Mouse (Mus musculus) olfactory bulb, adult 2 months (tissue): ENCODE measurements around the gene Ulk3. TPM values are rescaled to one million over a fixed set of nuclear protein-coding genes. Genes with fewer than 3 reads are reported as not detected.

ENCODE experiments used
- H3K27ac ChIP-seq: fragments of 200-500 bp; 2 replicates; pipeline ENCODE4 v1.5.1; 2012; ENCODE audit warnings: low read depth, low read length; ENCODE audit not compliant: insufficient read depth
- H3K4me1 ChIP-seq: fragments of 200-500 bp; 2 replicates; pipeline ENCODE4 v1.6.1; 2012; ENCODE audit warnings: low read length; ENCODE audit not compliant: control insufficient read depth, insufficient read depth
- H3K4me3 ChIP-seq: fragments of 200-500 bp; 2 replicates; pipeline ENCODE4 v1.5.1; 2012; ENCODE audit warnings: mild to moderate bottlenecking, low read depth, low read length, moderate library complexity; ENCODE audit not compliant: insufficient read depth
- CTCF ChIP-seq: fragments of 200-500 bp; IDR thresholded peaks from 2 replicates; pipeline ENCODE4 v1.5.1; 2012; ENCODE audit warnings: low read depth, mild to moderate bottlenecking, low read length, moderate library complexity; ENCODE audit not compliant: insufficient read depth
- POLR2A ChIP-seq: fragments of 200-500 bp; IDR thresholded peaks from 2 replicates; pipeline ENCODE4 v1.6.1; 2012; ENCODE audit warnings: mild to moderate bottlenecking, low read depth, low read length, moderate library complexity; ENCODE audit not compliant: insufficient read depth
- WGBS: fragments of 180-500 bp; shearing (Covaris S2); methylation state at CpG from one replicate; pipeline ENCODE4 v1.1.7; 2018; 5-methylcytosine and 5-hydroxymethylcytosine counted together
- polyA plus RNA-seq: library from polyadenylated mRNA; stranded (reverse); fragments of >200 nt; gene quantifications from 2 replicates; pipeline ENCODE4 v1.2.4, GENCODE M21; 2012; ENCODE audit warnings: low replicate concordance; ENCODE audit not compliant: missing spikeins, insufficient read depth, insufficient read length

Ulk3 gene
- polyA plus RNA-seq, 1 experiment = not detected

- TF ChIP-seq POLR2A (no peak), CTCF (no peak)
- H3K4me1 ChIP-seq = peaks cover 7% of the 10 kb centered on the region
- WGBS = 36% methylated on average over 5 of the region's 5 CpGs
- no peak overlapping the region for H3K4me3 ChIP-seq
- H3K27ac ChIP-seq = no peak overlapping the region
Observed at GRCm38 (mm10) chr9:57590726-57591125, 1.5 kb downstream of the Ulk3 start.

DNA sequence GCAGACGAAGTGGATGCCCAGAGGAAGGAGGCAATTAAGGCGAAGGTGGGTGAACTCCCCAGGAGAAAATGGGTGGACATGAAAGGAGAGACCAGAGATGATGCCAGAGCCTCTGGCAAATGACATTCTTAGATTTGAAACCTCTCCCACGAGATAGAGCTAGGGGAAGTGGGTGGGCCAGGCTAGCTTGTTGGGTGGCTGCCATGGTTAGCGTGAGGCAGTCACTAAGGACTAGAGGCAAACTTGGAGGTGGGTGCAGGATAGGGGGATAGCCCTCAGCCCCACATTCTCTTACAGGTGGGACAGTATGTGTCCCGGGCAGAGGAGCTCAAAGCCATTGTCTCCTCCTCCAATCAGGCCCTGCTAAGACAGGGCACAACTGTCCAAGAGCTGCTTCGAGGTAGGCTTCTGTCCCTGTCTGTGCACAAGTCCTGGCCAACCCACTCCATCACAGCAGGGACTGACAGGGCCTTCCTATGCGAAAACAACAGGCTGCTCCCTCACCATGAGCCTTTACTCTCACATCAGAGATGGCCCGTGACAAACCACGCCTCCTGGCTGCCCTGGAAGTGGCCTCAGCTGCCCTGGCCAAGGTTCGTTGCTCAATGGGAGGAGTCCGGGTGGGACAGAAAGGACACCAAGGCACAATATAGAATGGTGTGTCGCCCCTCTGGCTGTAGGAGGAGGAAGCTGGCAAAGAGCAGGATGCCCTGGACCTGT, 4.4 kb downstream of the Ulk3 start:
- 74% methylated on average over 12 of the region's 12 CpGs for WGBS
- peaks cover 14% of the 10 kb centered on the region for H3K4me1 ChIP-seq
- TF ChIP-seq CTCF = no peak
- TF ChIP-seq POLR2A = no peak
- no peak overlapping the region for H3K4me3 ChIP-seq
- H3K27ac ChIP-seq = no peak overlapping the region

- Histone ChIP-seq H3K27ac (no peak overlapping the region), H3K4me1 (peaks cover 16% of the 10 kb centered on the region), H3K4me3 (no peak overlapping the region)
- 85% methylated on average over 9 of the region's 9 CpGs for WGBS
- TF ChIP-seq CTCF (no peak), POLR2A (no peak)
Observed at GRCm38 (mm10) chr9:57594174-57594509, 4.9 kb downstream of the Ulk3 start.

DNA sequence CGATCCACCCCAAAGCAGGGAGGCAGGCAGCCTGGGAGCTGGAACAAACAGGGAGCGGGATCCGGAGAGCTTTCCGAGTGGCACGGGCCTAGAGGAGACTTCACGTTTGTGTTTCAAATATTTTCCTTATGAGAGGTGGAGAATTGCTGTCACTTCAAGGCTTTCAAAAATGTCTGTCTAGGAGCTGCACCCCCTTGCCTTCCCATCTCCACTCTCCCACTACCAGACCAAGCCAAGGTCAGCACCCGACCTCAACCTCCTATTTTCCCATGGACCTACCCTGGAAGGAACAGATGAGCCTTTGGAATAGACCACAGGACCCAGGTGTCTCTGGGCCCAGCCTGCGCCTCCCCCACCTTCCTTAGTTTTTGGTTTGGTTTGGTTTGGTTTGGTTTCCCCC, 8.0 kb downstream of the Ulk3 start:
- Histone ChIP-seq H3K4me3 (no peak overlapping the region), H3K27ac (no peak overlapping the region), H3K4me1 (peaks cover 20% of the 10 kb centered on the region)
- WGBS = 91% methylated on average over 8 of the region's 8 CpGs
- TF ChIP-seq CTCF = no peak
- TF ChIP-seq POLR2A = no peak

GRCm38 (mm10) chr9:57597929-57598382, 8.7 kb downstream of the Ulk3 start:
- peaks cover 22% of the 10 kb centered on the region for H3K4me1 ChIP-seq
- WGBS = 56% methylated on average over 4 of the region's 4 CpGs
- H3K4me3 ChIP-seq = no peak overlapping the region
- TF ChIP-seq CTCF (no peak), POLR2A (no peak)
- H3K27ac ChIP-seq = no peak overlapping the region

DNA sequence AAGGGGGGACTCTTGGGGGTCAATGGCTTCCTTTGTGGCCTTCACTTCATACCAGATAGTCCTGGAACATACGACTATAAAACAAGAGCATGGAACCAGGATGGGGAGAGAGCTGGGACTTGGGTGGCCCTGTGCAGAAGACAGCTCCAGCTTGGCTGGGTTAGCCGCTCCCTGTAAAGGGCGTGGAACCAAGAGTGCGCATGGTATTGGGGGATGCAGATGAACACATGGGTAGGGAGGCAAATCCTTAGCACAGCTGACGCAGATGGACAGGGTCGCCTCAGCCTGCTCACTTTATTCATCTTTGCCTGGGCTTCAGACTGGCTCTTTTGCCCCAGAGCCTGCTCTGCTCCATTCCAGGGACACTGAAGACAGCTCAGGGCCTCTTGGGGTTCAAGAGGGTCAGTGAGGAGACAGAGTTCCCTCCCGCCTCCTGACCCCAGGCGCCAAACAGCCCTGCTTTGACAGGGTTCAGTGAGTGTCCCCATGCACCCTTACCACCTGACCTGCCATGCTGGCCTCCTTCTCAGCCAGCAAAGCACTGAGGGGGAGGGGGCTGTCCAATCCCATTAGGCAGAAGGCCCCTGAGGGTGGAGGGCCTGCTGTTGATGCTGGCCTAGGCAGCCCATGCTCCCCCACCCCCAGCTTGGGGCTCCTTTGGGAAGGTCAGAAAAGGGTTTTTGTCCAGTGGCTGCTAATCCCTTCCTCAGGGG, 9.8 kb downstream of the Ulk3 start:
- 79% methylated on average over 8 of the region's 8 CpGs for WGBS
- Histone ChIP-seq H3K27ac (no peak overlapping the region), H3K4me1 (peaks cover 22% of the 10 kb centered on the region), H3K4me3 (no peak overlapping the region)
- TF ChIP-seq CTCF (no peak), POLR2A (no peak)

GRCm38 (mm10) chr9:57600620-57601352, 11.5 kb downstream of the Ulk3 start:
- H3K4me3 ChIP-seq = no peak overlapping the region
- TF ChIP-seq CTCF (no peak), POLR2A (no peak)
- H3K27ac ChIP-seq = no peak overlapping the region; the same call in 1 of the 2 replicates
- whole genome bisulfite sequencing = 59% methylated on average over 3 of the region's 3 CpGs
- peaks cover 22% of the 10 kb centered on the region for H3K4me1 ChIP-seq

- no peak overlapping the region; the same call in 1 of the 2 replicates for H3K27ac ChIP-seq
- H3K4me1 ChIP-seq = peaks cover 27% of the 10 kb centered on the region
- H3K4me3 ChIP-seq = no peak overlapping the region
- WGBS = 68% methylated on average over 2 of the region's 2 CpGs
- TF ChIP-seq CTCF (no peak), POLR2A (no peak)
Observed at GRCm38 (mm10) chr9:57601353-57601706, 12.1 kb downstream of the Ulk3 start.

DNA sequence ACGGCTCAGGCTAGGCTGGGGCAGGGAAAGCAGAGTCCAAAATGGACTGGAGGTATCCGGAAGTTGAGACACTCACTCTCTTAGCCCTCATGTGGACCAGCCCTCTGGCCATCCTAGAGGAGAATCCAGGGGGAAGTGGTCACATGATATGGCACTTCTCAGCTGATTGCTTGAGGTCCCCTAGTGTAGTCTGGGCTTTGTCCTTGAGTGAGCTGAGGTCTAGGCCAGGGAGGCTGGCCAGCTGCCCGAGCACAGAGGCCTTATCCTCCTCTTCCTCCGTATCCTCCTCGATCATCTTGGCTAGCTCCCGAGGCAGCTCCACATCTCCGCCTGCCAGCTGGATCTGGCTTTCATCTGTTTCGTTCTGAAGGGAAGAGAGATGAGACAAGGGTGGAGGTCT, 12.8 kb downstream of the Ulk3 start:
- Histone ChIP-seq H3K27ac (no peak overlapping the region), H3K4me3 (no peak overlapping the region), H3K4me1 (peaks cover 29% of the 10 kb centered on the region)
- TF ChIP-seq POLR2A = no peak
- TF ChIP-seq CTCF = no peak
- WGBS = 53% methylated on average over 8 of the region's 8 CpGs
